Mouse (Mus musculus) liver, embryonic 14.5 days (tissue): ENCODE results near the gene Akap13. TPM values are rescaled to one million over a fixed set of nuclear protein-coding genes. Genes with fewer than 3 reads are reported as not detected.

Experiments
- ATAC-seq: fragments of 200-750 bp; cut with Nextera tagmentation; 2 replicates; pipeline ENCODE4 v1.8.0; 2017; ENCODE audit warnings: moderate number of reproducible peaks, mild to moderate bottlenecking, moderate library complexity; ENCODE audit not compliant: insufficient read depth
- DNase-seq, 3 experiments: peaks; one replicate each; pipeline ENCODE4 v3.0.0-alpha.2; 2012 to 2013; ENCODE audit warnings: low read depth in 3 of 3, low spot score in 3 of 3
- H3K27ac ChIP-seq: fragments of 300-500 bp; sonication (generic); 2 replicates; pipeline ENCODE4 v1.5.1; 2014; ENCODE audit warnings: moderate library complexity, mild to moderate bottlenecking, control low read depth, inconsistent platforms
- H3K27me3 ChIP-seq: fragments of 300-500 bp; sonication (generic); 2 replicates; pipeline ENCODE4 v1.6.1; 2014; ENCODE audit warnings: mild to moderate bottlenecking, low read length, moderate library complexity; ENCODE audit not compliant: control insufficient read depth, insufficient read depth
- H3K36me3 ChIP-seq: fragments of 300-500 bp; sonication (generic); replicated peaks from 2 replicates; pipeline ENCODE4 v1.6.1; 2014; ENCODE audit warnings: low read depth; ENCODE audit not compliant: control insufficient read depth, insufficient read depth
- H3K4me1 ChIP-seq, 2 experiments: fragments of 200-500 bp in 1 of 2; fragments of 300-500 bp in 1 of 2; sonication (generic) in 1 of 2; replicated peaks; 2 replicates each; pipeline ENCODE4 v1.6.1; 2012 to 2014; ENCODE audit warnings: antibody characterized with exemption in 1 of 2, inconsistent platforms in 1 of 2, low read length in 1 of 2; ENCODE audit not compliant: control insufficient read depth in 2 of 2, insufficient read depth in 2 of 2
- H3K4me2 ChIP-seq: fragments of 300-500 bp; sonication (generic); 2 replicates; pipeline ENCODE4 v1.6.1; 2014; ENCODE audit warnings: low read depth, mild to moderate bottlenecking, control low read depth, moderate library complexity
- H3K4me3 ChIP-seq, 2 experiments: fragments of 200-500 bp in 1 of 2; fragments of 300-500 bp in 1 of 2; sonication (generic) in 1 of 2; 2 replicates each; pipeline ENCODE4 v1.5.1; 2012 to 2014; ENCODE audit warnings: low read depth in 2 of 2, low read length in 2 of 2, mild to moderate bottlenecking in 2 of 2, control low read depth in 1 of 2, inconsistent platforms in 1 of 2, moderate library complexity in 1 of 2; ENCODE audit not compliant: insufficient read depth in 1 of 2
- H3K9ac ChIP-seq: fragments of 300-500 bp; sonication (generic); replicated peaks from 2 replicates; pipeline ENCODE4 v1.6.1; 2014; ENCODE audit warnings: mild to moderate bottlenecking, control low read depth, moderate library complexity
- H3K9me3 ChIP-seq: fragments of 300-500 bp; sonication (generic); 2 replicates; pipeline ENCODE4 v1.6.1; 2016; ENCODE audit warnings: low read length, mixed read lengths; ENCODE audit not compliant: control insufficient read depth
- CTCF ChIP-seq: IDR thresholded peaks from 2 replicates; pipeline ENCODE4 v1.5.1; 2016; ENCODE audit warnings: antibody characterized with exemption, low read depth, control low read depth
- EP300 ChIP-seq: IDR thresholded peaks from 2 replicates; pipeline ENCODE4 v1.6.1; 2016; ENCODE audit warnings: antibody characterized with exemption, low read depth
- WGBS: fragments of 180-500 bp; shearing (Covaris S2); extraction: QIAGEN DNeasy Blood & Tissue Kit; methylation state at CpG from one replicate; pipeline ENCODE4 v1.1.7; 2014; ENCODE audit not compliant: insufficient replicate concordance; 5-methylcytosine and 5-hydroxymethylcytosine counted together
- polyA plus RNA-seq, 2 experiments: library from polyadenylated mRNA; depleted of rRNA in 1 of 2; stranded (reverse) in 1 of 2; unstranded in 1 of 2; fragments of >200 nt; fragmentation: Nextera tagmentation in 1 of 2; extraction: Ambion mirVana in 1 of 2; gene quantifications; 2 replicates each; pipeline versions ENCODE4 v1.2.1 to v1.2.3; 2012 to 2014

Gene Akap13
- polyA plus RNA-seq, 2 experiments, result 9.0 to 28.1 TPM

- DNase-seq (no peak), ATAC-seq (no peak)
- Histone ChIP-seq H3K36me3 (no peaks in the 10 kb centered on the region), H3K4me2 (no peak overlapping the region), H3K4me1 (peaks cover 0 to 7% of the 10 kb centered on the region in 2 experiments; a peak in 1 of 4 replicates), H3K9me3 (no peaks in the 10 kb centered on the region), H3K27ac (no peak overlapping the region), H3K4me3 (no peak overlapping the region), H3K9ac (no peak overlapping the region), H3K27me3 (no peaks in the 10 kb centered on the region)
- TF ChIP-seq CTCF, result no peak
- no peak for TF ChIP-seq EP300
- WGBS, result 76% methylated on average over 5 of the region's 5 CpGs
Measured at GRCm38 (mm10) chr7:75533079-75533478, 77.7 kb downstream of the Akap13 start.

GRCm38 (mm10) chr7:75536298-75536697 is 81.0 kb downstream of the Akap13 start:
- ATAC-seq, result no peak
- no peak for DNase-seq
- H3K9me3 ChIP-seq, result no peaks in the 10 kb centered on the region
- 69% methylated on average over 5 of the region's 5 CpGs for WGBS
- H3K27me3 ChIP-seq, result no peaks in the 10 kb centered on the region
- no peak overlapping the region for H3K27ac ChIP-seq
- no peaks in the 10 kb centered on the region for H3K36me3 ChIP-seq
- H3K4me3 ChIP-seq, result no peak overlapping the region
- H3K9ac ChIP-seq, result no peak overlapping the region
- H3K4me1 ChIP-seq, result peaks cover 0 to 5% of the 10 kb centered on the region in 2 experiments; a peak in 1 of 4 replicates
- no peak overlapping the region for H3K4me2 ChIP-seq
- TF ChIP-seq EP300 (no peak), CTCF (no peak)

GRCm38 (mm10) chr7:75537567-75537966 is 82.2 kb downstream of the Akap13 start:
- Histone ChIP-seq H3K27ac (no peak overlapping the region), H3K4me3 (no peak overlapping the region), H3K27me3 (no peaks in the 10 kb centered on the region), H3K9ac (no peak overlapping the region), H3K9me3 (no peaks in the 10 kb centered on the region), H3K4me2 (no peak overlapping the region), H3K36me3 (no peaks in the 10 kb centered on the region), H3K4me1 (peaks cover 0 to 5% of the 10 kb centered on the region in 2 experiments; a peak in 1 of 4 replicates)
- ATAC-seq, result no peak
- DNase-seq, result no peak
- 47% methylated on average over 2 of the region's 2 CpGs for WGBS
- TF ChIP-seq EP300 (no peak), CTCF (no peak)

- Histone ChIP-seq H3K9ac (no peak overlapping the region), H3K4me1 (peaks cover 0 to 3% of the 10 kb centered on the region in 2 experiments; a peak in 1 of 4 replicates), H3K27me3 (no peaks in the 10 kb centered on the region), H3K4me2 (no peak overlapping the region), H3K9me3 (no peaks in the 10 kb centered on the region), H3K27ac (no peak overlapping the region), H3K4me3 (no peak overlapping the region), H3K36me3 (no peaks in the 10 kb centered on the region)
- WGBS, result 66% methylated on average over 3 of the region's 3 CpGs
- no peak for DNase-seq
- TF ChIP-seq EP300 (no peak), CTCF (no peak)
- ATAC-seq, result no peak
Measured at GRCm38 (mm10) chr7:75538513-75538912, 83.2 kb downstream of the Akap13 start.

- H3K27me3 ChIP-seq, result no peaks in the 10 kb centered on the region
- TF ChIP-seq CTCF, result no peak
- TF ChIP-seq EP300, result no peak
- no peak overlapping the region for H3K27ac ChIP-seq
- no peak overlapping the region for H3K4me3 ChIP-seq
- H3K4me2 ChIP-seq, result no peak overlapping the region
- no peaks in the 10 kb centered on the region for H3K36me3 ChIP-seq
- H3K9me3 ChIP-seq, result no peaks in the 10 kb centered on the region
- 70% methylated on average over 3 of the region's 3 CpGs for WGBS
- H3K9ac ChIP-seq, result no peak overlapping the region
- peaks cover 0 to 3% of the 10 kb centered on the region in 2 experiments; a peak in 1 of 4 replicates for H3K4me1 ChIP-seq
- ATAC-seq, result no peak
- no peak for DNase-seq
Measured at GRCm38 (mm10) chr7:75539168-75539567, 83.8 kb downstream of the Akap13 start.
